Mouse (Mus musculus) spleen, adult 10 weeks (tissue): ENCODE measurements around the gene Fam71a. TPM values are rescaled to one million over a fixed set of nuclear protein-coding genes. Genes with fewer than 3 reads are reported as not detected.

ENCODE experiments used
- polyA plus RNA-seq: library from polyadenylated mRNA; stranded (reverse); fragments of 350-450 nt; fragmentation: Illumina TruSeq; extraction: RNeasy Lipid Tissue Mini Kit (QIAGEN cat#74804); gene quantifications from one replicate; pipeline ENCODE4 v1.2.3, GENCODE M21; 2015; ENCODE audit warnings: low replicate concordance; ENCODE audit not compliant: insufficient read depth

The Fam71a gene
- not detected for polyA plus RNA-seq

DNA sequence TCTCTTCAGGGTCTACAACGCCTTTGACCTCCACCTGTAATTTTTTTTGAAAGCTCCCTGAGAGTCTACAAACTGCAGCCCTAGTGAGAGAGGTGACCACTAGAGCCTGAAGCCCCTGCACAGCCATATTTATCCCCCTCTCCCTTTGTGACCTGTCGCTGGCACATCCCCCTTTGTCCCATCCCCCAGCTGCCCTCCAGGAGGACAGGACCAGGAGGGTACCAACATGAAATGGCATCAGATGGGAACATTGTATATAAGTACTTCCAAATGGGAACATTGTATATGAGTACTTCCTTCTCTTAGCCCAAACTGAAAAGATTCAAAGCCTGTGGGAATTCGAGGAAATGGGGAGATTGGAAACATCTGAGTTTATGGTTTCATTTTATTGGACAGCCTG is at the start of gene Fam71a:
Gene Fam71a, minus strand, starts transcription at position 101 of the 400 bp plus-strand sequence.

Other genes with a start within 250 kb of the Fam71a start
- 98.1 TPM for gene Angel2, start 239.7 kb downstream of the Fam71a start, polyA plus RNA-seq
- gene Vash2, start 185.5 kb downstream of the Fam71a start, polyA plus RNA-seq: 0.66 TPM
- gene Flvcr1, start 138.7 kb downstream of the Fam71a start, polyA plus RNA-seq: 35.7 TPM
- not detected for gene Spata45, start 128.2 kb downstream of the Fam71a start, polyA plus RNA-seq
- gene Tatdn3, start 101.9 kb downstream of the Fam71a start, polyA plus RNA-seq: 42.2 TPM
- gene Nsl1, start 101.8 kb downstream of the Fam71a start, polyA plus RNA-seq: 4.1 TPM
- 7.6 TPM for gene Batf3, start 67.0 kb downstream of the Fam71a start, polyA plus RNA-seq
- gene Atf3, start 53.2 kb upstream of the Fam71a start, polyA plus RNA-seq: 4.9 TPM
- 11.9 TPM for gene Nenf, start 153.4 kb upstream of the Fam71a start, polyA plus RNA-seq
- gene Tmem206, start 161.1 kb upstream of the Fam71a start, polyA plus RNA-seq: 21.7 TPM
- 208 TPM for gene Ppp2r5a, start 238.5 kb upstream of the Fam71a start, polyA plus RNA-seq